Mouse (Mus musculus) cerebellum, postnatal 10 days (tissue): ENCODE measurements at regions not wholly inside any gene's neighbourhood (a gene's known extent, or its start where the extent isn't known, plus 50 kb on each side); places are given as distances from the start of the nearest gene placed in this dataset.

Source experiments
- DNase-seq, 2 experiments: peaks; one replicate each; pipeline ENCODE4 v3.0.0; 2021; ENCODE audit warnings: mixed read lengths in 2 of 2

DNA sequence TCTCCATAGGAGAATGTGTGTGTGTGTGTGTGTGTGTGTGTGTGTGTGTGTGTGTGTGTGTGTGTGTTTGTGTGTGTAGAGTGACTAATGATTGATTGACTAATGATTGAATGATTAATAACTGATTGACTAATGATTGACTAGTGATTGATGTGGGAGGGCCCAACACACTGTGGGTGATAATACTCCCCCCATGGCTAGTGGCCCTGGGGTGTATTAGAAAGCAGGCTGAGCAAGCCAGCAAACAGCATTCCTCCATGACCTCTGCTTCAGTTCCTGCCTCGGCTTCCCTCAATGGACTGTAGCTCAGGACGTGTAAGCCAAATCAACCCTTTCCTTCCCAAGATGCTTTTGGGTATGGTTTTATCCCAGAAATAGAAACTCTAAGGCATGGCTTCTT is 114.1 kb upstream of the Rreb1 start:
- no peak for DNase-seq

- DNase-seq: peak; percentile 8 to 9
Observed at GRCm38 (mm10) chr13:37666207-37667003, 111.8 kb upstream of the Rreb1 start.

GRCm38 (mm10) chr13:37667386-37667785 is 110.8 kb upstream of the Rreb1 start:
- DNase-seq: no peak

DNA sequence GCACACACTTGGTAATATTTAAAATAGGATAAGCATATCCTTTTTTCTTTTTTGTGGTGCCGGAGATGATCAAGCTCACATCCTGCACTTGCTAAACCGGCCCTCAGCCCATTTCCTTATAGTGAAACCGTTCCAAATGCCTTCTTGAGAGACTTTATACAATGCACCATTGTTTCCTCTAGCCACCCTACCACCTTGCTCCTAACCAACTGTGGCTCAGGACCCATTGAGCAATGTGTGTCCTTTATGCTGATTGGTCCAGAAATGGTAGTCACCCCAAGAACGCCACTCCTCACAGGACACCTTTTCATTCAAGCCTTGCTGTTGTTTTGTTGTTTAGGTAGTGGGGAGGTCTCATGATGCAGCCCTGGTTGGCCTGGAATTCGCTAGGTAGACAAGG is 110.3 kb upstream of the Rreb1 start:
- DNase-seq: no peak

DNA sequence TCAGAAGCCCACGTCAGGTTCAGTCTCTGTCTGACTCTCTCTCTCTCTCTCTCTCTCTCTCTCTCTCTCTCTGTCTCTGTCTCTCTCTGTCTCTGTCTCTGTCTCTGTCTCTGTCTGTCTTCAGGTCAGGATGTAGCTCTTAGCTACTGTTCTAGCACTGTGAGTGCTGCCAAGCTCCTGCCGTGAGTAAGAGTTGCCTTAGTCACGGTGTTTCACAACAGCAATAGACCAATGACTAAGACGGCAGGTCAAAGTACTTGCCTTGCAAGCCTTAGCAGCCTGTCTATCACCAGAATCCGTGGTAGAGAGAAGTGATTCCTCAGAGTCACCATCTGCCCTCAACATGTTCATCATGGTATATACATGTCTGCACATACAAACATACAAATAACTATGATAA is 107.1 kb upstream of the Rreb1 start:
- no peak for DNase-seq

GRCm38 (mm10) chr13:37674676-37675350 is 103.4 kb upstream of the Rreb1 start:
- no peak for DNase-seq

- DNase-seq: no peak
Observed at GRCm38 (mm10) chr13:37675718-37676117, 102.5 kb upstream of the Rreb1 start.

- DNase-seq: no peak
Observed at GRCm38 (mm10) chr13:37676912-37677311, 101.3 kb upstream of the Rreb1 start.

DNA sequence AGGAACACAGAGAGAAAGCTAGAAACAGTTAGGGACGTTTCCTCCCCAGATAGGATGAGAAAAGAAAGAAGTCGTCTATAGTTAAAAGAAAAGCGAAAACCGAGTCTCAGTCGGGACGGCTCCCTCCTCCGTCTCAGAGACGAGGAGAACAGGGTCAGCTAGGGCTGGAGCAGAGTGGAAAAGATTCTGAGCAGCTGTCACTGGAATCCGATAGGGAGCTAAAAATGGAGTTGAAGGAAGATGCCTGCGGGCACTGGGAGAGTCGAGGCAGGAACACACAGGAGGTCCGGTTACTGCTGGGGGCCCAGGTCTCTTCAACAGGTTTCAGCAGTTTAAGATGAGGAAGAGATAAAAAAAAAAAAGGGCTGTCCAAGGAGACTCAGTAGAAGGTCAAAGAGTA is 99.9 kb upstream of the Rreb1 start:
- no peak for DNase-seq

DNA sequence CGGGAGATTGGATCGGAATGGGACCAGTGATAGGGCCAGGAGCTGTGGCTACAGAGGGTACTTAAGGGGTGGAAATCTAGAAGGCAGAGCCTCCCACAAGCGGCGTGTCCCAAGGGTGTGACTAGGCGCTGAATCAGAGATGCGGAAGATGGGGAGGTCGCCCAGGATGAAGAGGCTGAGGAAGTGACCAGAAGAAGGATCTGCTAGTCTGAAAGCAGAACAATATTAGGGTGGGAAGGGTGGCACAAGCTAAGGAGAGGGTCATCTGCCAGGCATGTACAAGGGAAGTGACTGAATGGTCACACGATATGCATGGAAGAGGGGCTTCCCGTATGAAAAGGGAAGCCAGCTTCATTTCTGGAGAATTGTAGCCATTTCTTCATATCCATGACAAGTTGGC is 99.4 kb upstream of the Rreb1 start:
- no peak for DNase-seq

DNA sequence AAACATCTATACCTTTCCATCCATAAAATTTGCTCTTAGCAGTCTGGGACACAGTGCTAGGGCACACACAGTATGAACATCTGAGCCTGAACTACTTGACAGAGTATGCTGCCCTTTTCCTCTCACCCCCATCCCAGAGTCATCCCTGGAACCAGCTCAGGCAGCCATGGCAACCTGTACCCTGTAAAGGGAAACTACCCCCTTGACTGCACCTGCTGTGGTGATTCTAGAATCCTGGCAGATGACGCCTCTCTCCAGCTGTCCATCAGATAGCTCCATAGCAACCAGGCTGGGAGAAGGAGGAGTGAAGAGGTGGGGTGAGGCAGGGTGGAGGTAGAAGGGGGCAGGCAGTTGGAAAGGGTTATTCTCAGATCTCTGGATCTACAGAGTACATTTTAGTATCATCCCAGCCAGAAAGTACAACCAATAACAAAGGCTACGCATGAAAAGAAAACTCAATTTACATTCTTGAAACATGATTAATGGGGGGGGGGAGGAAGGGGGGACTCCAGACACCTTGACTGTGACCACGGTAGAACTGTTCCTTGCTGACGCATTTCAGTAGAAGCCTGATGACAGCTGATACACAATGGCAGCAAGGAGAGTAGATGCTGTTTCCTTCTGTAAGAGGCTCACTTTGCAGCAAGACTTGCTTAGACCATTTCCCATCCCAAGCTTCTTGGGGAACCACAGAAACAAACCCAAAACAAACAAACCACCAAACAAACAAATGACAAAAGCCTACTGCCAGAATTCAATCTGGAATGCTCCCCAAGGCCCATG is 97.2 kb upstream of the Rreb1 start:
- peak; percentile 50 to 58 for DNase-seq

DNA sequence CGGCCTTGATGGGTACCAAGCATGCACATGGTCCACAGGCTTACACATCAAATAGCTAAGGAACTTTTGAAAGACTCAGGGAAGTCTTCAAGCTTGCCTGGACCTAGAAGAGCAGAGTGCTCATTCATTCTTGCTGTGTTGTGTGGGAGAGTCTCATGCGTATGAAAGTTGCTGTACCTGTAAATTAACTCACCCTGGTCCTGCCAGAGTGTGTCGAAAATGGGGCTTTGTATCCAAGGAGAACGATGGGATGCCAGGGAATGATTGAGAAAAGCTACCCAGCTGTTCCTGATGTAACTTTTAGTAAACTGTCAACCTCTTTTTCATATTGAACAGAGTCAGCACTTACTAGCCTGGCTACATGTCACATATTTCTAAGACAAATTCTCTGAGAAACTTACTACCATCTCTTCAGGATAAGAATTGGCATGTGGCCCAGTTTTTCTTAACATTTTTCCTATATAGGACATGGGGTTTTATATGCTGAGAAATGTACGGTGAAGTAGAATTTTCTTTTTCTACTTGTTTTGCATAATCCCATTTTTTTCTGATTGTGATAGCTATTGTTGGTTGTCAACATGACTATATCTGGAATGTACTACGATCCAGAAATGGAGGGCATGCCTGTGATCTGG is 95.0 kb upstream of the Rreb1 start:
- DNase-seq: no peak

GRCm38 (mm10) chr13:37685617-37686016 is 92.6 kb upstream of the Rreb1 start:
- DNase-seq: no peak

DNA sequence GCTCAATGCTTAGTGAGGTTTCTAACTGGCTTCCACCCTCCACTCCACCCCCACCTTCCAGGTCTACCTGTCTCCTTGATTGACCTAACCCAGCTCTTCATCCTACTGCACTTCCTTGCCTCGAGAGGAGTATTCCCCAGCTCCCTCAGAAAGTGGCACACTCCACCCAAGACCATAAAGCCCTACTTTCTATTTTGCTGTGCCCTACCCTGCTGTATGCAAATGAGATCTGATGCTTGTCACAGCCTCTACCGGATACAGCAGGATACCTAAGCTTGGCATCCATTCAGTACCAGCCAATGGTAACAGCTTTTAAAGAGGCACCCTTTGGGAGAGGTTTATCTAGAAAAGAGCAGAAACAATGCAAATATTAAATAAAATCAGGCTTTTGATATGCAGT is 92.1 kb upstream of the Rreb1 start:
- no peak for DNase-seq

DNA sequence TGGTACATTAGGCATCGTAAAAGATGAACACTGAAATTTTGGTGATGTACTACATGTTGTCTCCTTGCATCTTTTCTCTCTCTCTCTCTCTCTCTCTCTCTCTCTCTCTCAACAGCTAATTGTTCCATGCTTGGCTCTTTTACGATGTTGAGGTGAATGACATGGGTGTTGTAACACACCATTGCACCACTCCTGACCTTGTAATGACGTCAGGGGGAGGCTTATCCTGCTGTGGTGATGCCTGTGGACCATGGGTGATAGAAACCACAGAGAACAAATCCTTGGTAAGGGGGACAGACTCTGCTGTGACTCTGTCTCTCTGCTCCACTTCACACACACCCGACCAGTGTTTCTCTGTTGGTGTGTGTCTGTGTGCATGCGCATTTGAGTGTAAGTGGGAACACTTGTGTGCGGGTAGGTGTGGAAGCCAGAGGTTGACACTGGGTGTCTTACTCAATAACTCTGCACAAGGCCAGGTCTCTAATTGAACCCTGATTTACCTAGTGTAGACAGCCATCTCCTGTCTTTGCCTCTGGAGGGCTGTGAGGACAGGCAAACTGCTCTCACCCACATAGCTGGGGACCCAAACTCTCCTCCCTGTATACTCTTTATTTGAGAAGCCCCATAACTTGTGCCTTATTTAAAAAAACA is 88.9 kb upstream of the Rreb1 start:
- no peak for DNase-seq

- DNase-seq: peak; percentile 8 to 15
Observed at GRCm38 (mm10) chr13:37691855-37692445, 86.2 kb upstream of the Rreb1 start.

GRCm38 (mm10) chr13:37693617-37694016 is 84.6 kb upstream of the Rreb1 start:
- DNase-seq: no peak

DNA sequence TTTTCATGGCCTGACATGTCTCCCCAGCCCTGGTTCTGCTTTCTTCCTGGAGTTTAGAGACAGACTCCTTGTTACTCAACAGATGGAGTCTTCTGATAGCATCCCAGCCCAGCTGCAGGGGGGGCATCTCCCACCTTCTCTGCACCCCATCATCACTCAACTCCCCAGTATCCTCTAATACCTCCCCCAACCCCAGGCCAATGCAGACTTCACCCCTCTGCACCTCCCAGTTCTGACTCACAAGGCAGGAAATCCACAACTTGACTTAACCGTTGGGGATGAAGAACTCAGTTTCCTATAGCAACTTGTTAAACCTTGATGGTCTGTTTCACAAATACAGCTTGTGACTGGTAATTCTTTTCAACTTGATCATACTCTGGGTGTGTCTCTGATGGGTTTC is 73.7 kb upstream of the Rreb1 start:
- DNase-seq: no peak

- DNase-seq: no peak
Observed at GRCm38 (mm10) chr13:37705482-37705881, 72.7 kb upstream of the Rreb1 start.

GRCm38 (mm10) chr13:37710913-37711312 is 67.3 kb upstream of the Rreb1 start:
- no peak for DNase-seq

DNA sequence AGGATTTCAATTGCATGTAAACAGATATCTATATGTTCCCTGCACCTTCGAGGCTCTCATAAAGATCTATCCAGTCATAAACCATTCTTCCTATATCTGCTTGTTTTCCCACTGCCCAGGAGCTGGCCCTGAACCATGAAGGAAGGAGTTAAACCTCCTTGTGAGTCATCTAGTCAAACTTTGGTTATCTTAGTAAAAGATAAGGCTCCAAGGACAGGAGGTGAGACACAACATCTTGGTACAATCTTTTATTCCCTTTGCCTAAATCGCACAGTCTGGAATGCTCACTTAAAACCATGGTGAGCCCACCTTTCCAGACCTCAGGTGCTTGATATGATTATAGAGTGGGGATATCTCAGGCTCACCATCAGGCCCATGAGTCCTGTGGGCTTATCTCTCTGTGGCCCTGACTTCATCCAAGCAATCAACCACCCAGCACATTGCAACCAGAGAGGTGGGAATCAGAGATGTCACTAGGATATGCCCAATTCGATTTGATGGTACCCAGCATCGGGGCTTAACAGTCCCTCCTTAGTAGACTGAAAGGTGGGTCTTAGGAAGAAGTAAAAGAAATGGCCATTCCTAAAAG is 65.2 kb upstream of the Rreb1 start:
- DNase-seq: no peak
